Mouse (Mus musculus) bone marrow, adult 2 months (tissue): ENCODE data around the gene Pabpn1. TPM values are rescaled to one million over a fixed set of nuclear protein-coding genes. Genes with fewer than 3 reads are reported as not detected.
"Not testable (repeated sequence)": the region's sequence is repeated elsewhere in the genome, so short reads cannot be mapped to it uniquely, and the experiment has no call there.

Source experiments
- H3K27ac ChIP-seq: fragments of 200-500 bp; 2 replicates; pipeline ENCODE4 v1.5.1; 2012; ENCODE audit warnings: low read depth, mild to moderate bottlenecking, control low read depth, inconsistent platforms, low read length; ENCODE audit not compliant: control insufficient read depth, poor library complexity, insufficient read depth
- H3K4me1 ChIP-seq: fragments of 200-500 bp; 2 replicates; pipeline ENCODE4 v1.6.1; 2011; ENCODE audit warnings: low read length; ENCODE audit not compliant: control insufficient read depth, insufficient read depth
- H3K4me3 ChIP-seq: fragments of 200-500 bp; replicated peaks from 2 replicates; pipeline ENCODE3; 2011; ENCODE audit warnings: mild to moderate bottlenecking, low read depth, low read length, control low read depth; ENCODE audit not compliant: control insufficient read depth
- CTCF ChIP-seq: fragments of 200-500 bp; IDR thresholded peaks from 2 replicates; pipeline ENCODE4 v1.5.1; 2011; ENCODE audit warnings: low read length, control low read depth; ENCODE audit not compliant: control insufficient read depth, insufficient read depth
- POLR2A ChIP-seq: fragments of 200-500 bp; IDR thresholded peaks from 2 replicates; pipeline ENCODE4 v1.6.1; 2011; ENCODE audit warnings: low read depth, mild to moderate bottlenecking, control low read depth, low read length, borderline replicate concordance; ENCODE audit not compliant: control insufficient read depth
- WGBS: fragments of 180-500 bp; shearing (Covaris S2); methylation state at CpG from one replicate; pipeline ENCODE4 v1.1.7; 2018; 5-methylcytosine and 5-hydroxymethylcytosine counted together
- polyA plus RNA-seq: library from polyadenylated mRNA; stranded (reverse); fragments of >200 nt; gene quantifications from 2 replicates; pipeline ENCODE4 v1.2.4, GENCODE M21; 2011; ENCODE audit warnings: low replicate concordance; ENCODE audit not compliant: missing spikeins, insufficient read depth, insufficient read length

Gene Pabpn1
- polyA plus RNA-seq, 1 experiment = 140 TPM

GRCm38 (mm10) chr14:54944939-54945338, 52.6 kb downstream of the Pabpn1 start:
- no peak overlapping the region for H3K27ac ChIP-seq
- no peaks in the 10 kb centered on the region for H3K4me1 ChIP-seq
- 46% methylated on average over 2 of the region's 2 CpGs for WGBS
- H3K4me3 ChIP-seq = no peak overlapping the region
- TF ChIP-seq POLR2A (no peak), CTCF (no peak)

- no peaks in the 10 kb centered on the region for H3K4me1 ChIP-seq
- 81% methylated on average over 19 of the region's 19 CpGs for WGBS
- H3K27ac ChIP-seq = no peak overlapping the region
- no peak overlapping the region for H3K4me3 ChIP-seq
- TF ChIP-seq POLR2A (no peak), CTCF (no peak)
Observed at GRCm38 (mm10) chr14:54945975-54946704, 53.8 kb downstream of the Pabpn1 start.

- not testable (repeated sequence) for H3K4me1 ChIP-seq, H3K4me3 ChIP-seq, H3K27ac ChIP-seq
- WGBS = 90% methylated on average over 11 of the region's 11 CpGs
Observed at GRCm38 (mm10) chr14:54947008-54947407, 54.7 kb downstream of the Pabpn1 start.

Other genes starting within 250 kb of the Pabpn1 start
- gene 1700123O20Rik, start 206.3 kb upstream of the Pabpn1 start, polyA plus RNA-seq = 14.8 and 35.0 TPM in 2 replicates
- 284 and 378 TPM in 2 replicates for gene Acin1, start 205.6 kb upstream of the Pabpn1 start, polyA plus RNA-seq
- gene Gm29776, start 193.7 kb upstream of the Pabpn1 start, polyA plus RNA-seq = not detected in 2 replicates
- 41.3 and 90.9 TPM in 2 replicates for gene Cebpe, start 180.3 kb upstream of the Pabpn1 start, polyA plus RNA-seq
- gene Slc7a8, start 110.6 kb upstream of the Pabpn1 start, polyA plus RNA-seq = 2.6 and 4.5 TPM in 2 replicates
- not detected in 2 replicates for gene Rnf212b, start 78.4 kb upstream of the Pabpn1 start, polyA plus RNA-seq
- 2.8 and 5.2 TPM in 2 replicates for gene Homez, start 21.5 kb upstream of the Pabpn1 start, polyA plus RNA-seq
- gene Ppp1r3e, start 14.9 kb upstream of the Pabpn1 start, polyA plus RNA-seq = 2.0 and 4.9 TPM in 2 replicates
- 6.7 and 18.1 TPM in 2 replicates for gene Bcl2l2, start 9.1 kb upstream of the Pabpn1 start, polyA plus RNA-seq
- not detected in 2 replicates for gene Gm20521, start 9.1 kb upstream of the Pabpn1 start, polyA plus RNA-seq
- 4.2 and 4.5 TPM in 2 replicates for gene Slc22a17, start 20.6 kb downstream of the Pabpn1 start, polyA plus RNA-seq
- 0.68 and 1.7 TPM in 2 replicates for gene Efs, start 33.6 kb downstream of the Pabpn1 start, polyA plus RNA-seq
- gene Il25, start 40.2 kb downstream of the Pabpn1 start, polyA plus RNA-seq = not detected in 2 replicates
- gene Cmtm5, start 43.8 kb downstream of the Pabpn1 start, polyA plus RNA-seq = not detected in 2 replicates
- 3.3 TPM in 1 of 2 replicates, not detected in the other for gene Myh6, start 74.4 kb downstream of the Pabpn1 start, polyA plus RNA-seq
- gene Gm17428, start 84.4 kb downstream of the Pabpn1 start, polyA plus RNA-seq = not detected in 2 replicates
- gene Myh7, start 102.1 kb downstream of the Pabpn1 start, polyA plus RNA-seq = 0.59 TPM in 1 of 2 replicates, not detected in the other
- 30.5 and 49.9 TPM in 2 replicates for gene Ngdn, start 123.0 kb downstream of the Pabpn1 start, polyA plus RNA-seq
- gene Zfhx2, start 199.8 kb downstream of the Pabpn1 start, polyA plus RNA-seq = 4.0 and 5.3 TPM in 2 replicates
- 2.6 and 6.5 TPM in 2 replicates for gene Thtpa, start 202.3 kb downstream of the Pabpn1 start, polyA plus RNA-seq
- gene Ap1g2, start 214.1 kb downstream of the Pabpn1 start, polyA plus RNA-seq = 64.8 and 112 TPM in 2 replicates
- not detected in 2 replicates for gene Jph4, start 224.4 kb downstream of the Pabpn1 start, polyA plus RNA-seq